Mouse (Mus musculus) lung, adult 2 months (tissue): ENCODE results near the gene Tpcn1.

ENCODE experiments used
- CTCF ChIP-seq: fragments of 200-500 bp; IDR thresholded peaks from 2 replicates; pipeline ENCODE4 v1.5.1; 2011; ENCODE audit warnings: mild to moderate bottlenecking, low read length, control low read depth; ENCODE audit not compliant: insufficient read depth
- POLR2A ChIP-seq: fragments of 200-500 bp; IDR thresholded peaks from 2 replicates; pipeline ENCODE4 v1.6.1; 2011; ENCODE audit warnings: low read depth, mild to moderate bottlenecking, control low read depth, low read length, borderline replicate concordance; ENCODE audit errors: extremely low read depth

- peak; percentile 86 for TF ChIP-seq CTCF
- TF ChIP-seq POLR2A: no peak
Observed at GRCm38 (mm10) chr5:120505368-120505767, 83.1 kb downstream of the Tpcn1 start.
